Mouse (Mus musculus) kidney, embryonic 16.5 days (tissue): ENCODE measurements around the gene Olfr960. TPM values are rescaled to one million over a fixed set of nuclear protein-coding genes. Genes with fewer than 3 reads are reported as not detected.

Experiments used
- ATAC-seq: fragments of 200-750 bp; cut with Nextera tagmentation; 2 replicates; pipeline ENCODE4 v1.8.0; 2017; ENCODE audit warnings: moderate TSS enrichment; ENCODE audit not compliant: low FRiP score, low TSS enrichment
- H3K27ac ChIP-seq: fragments of 300-500 bp; sonication (generic); 2 replicates; pipeline ENCODE4 v1.5.1; 2014; ENCODE audit warnings: low read length
- H3K27me3 ChIP-seq: fragments of 300-500 bp; sonication (generic); 2 replicates; pipeline ENCODE4 v1.6.1; 2014; ENCODE audit warnings: low read length, control low read depth, mixed read lengths; ENCODE audit not compliant: insufficient read depth
- H3K36me3 ChIP-seq: fragments of 300-500 bp; sonication (generic); 2 replicates; pipeline ENCODE4 v1.6.1; 2014; ENCODE audit warnings: low read length, control low read depth, mixed read lengths; ENCODE audit not compliant: insufficient read depth
- H3K4me1 ChIP-seq: fragments of 300-500 bp; sonication (generic); 2 replicates; pipeline ENCODE4 v1.6.1; 2014; ENCODE audit warnings: low read length, control low read depth, mixed read lengths; ENCODE audit not compliant: insufficient read depth
- H3K4me2 ChIP-seq: fragments of 300-500 bp; sonication (generic); replicated peaks from 2 replicates; pipeline ENCODE4 v1.6.1; 2014; ENCODE audit warnings: low read depth, low read length
- H3K4me3 ChIP-seq: fragments of 300-500 bp; sonication (generic); 2 replicates; pipeline ENCODE4 v1.5.1; 2014; ENCODE audit warnings: mild to moderate bottlenecking, low read length
- H3K9ac ChIP-seq: fragments of 300-500 bp; sonication (generic); replicated peaks from 2 replicates; pipeline ENCODE4 v1.6.1; 2014; ENCODE audit warnings: low read length
- H3K9me3 ChIP-seq: fragments of 300-500 bp; sonication (generic); 2 replicates; pipeline ENCODE4 v1.6.1; 2016; ENCODE audit warnings: low read length, control low read depth
- WGBS: fragments of 180-500 bp; shearing (Covaris S2); extraction: QIAGEN DNeasy Blood & Tissue Kit; methylation state at CpG from one replicate; pipeline ENCODE4 v1.1.7; 2014; 5-methylcytosine and 5-hydroxymethylcytosine counted together
- polyA plus RNA-seq: library from polyadenylated mRNA; unstranded; fragments of >200 nt; fragmentation: Nextera tagmentation; extraction: Ambion mirVana; gene quantifications from 2 replicates; pipeline ENCODE4 v1.2.1, GENCODE M21; 2015

Olfr960 gene
- polyA plus RNA-seq = not detected in 2 replicates

DNA sequence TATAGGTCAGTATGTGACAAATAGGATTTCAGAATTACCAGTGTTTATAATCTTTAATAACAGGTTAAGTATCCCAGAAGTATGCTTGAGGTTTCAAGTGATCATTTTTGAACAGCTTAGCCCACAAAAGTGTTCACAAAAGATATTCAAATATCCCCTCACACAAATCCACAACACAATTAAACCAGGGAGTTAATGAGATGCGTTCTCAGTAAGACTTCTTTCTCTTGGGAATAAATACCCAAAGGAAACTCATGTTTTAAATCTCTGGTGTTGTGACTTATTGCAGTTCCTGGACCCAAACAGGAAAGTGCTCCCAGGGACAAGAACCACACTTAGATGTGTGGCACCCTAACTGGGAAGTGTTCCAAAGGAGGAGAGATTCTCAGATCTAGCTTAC, at the start of gene Olfr960:
TSS of gene Olfr960 (plus strand) at position 301 of the 400 bp plus-strand sequence.
- 80% methylated on average over 1 of the region's 1 CpGs for WGBS
- Histone ChIP-seq H3K4me1 (no peaks in the 10 kb centered on the region), H3K4me3 (no peak within 1 kb of the TSS), H3K27ac (no peak within 1 kb of the TSS), H3K9me3 (no peaks in the 10 kb centered on the region), H3K4me2 (no peak within 1 kb of the TSS), H3K9ac (no peak within 1 kb of the TSS), H3K36me3 (no peaks in the 10 kb centered on the region), H3K27me3 (no peaks in the 10 kb centered on the region)
- ATAC-seq = no peak

DNA sequence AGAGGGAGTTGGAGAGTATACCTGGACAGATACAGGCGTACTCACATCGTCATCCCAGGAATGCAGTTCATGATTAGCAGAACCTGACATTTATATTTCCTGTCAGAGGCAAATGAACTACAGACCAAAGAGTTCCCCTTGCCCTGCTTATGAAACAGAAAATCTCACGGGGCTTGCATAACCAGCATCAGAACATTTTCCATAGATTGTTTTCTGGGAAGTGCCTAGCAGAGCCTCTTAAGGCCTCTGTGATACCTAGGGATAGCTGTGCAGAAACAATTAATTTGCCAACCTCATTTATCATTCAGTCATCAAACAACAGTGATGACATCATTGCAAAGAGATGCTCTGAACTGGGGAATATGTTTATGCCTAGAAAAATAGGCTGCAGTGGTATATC, 45.7 kb upstream of the Olfr960 start, which contains the start of gene Olfr959:
TSS of gene Olfr959 (minus strand) at position 101 of the 400 bp plus-strand sequence.
- H3K4me1 ChIP-seq = no peaks in the 10 kb centered on the region
- H3K27ac ChIP-seq = no peak within 1 kb of the TSS
- no peak within 1 kb of the TSS for H3K4me3 ChIP-seq
- 84% methylated on average over 3 of the region's 3 CpGs for WGBS
- H3K9me3 ChIP-seq = no peaks in the 10 kb centered on the region
- no peak for ATAC-seq
- H3K27me3 ChIP-seq = no peaks in the 10 kb centered on the region
- H3K4me2 ChIP-seq = no peak within 1 kb of the TSS
- no peak within 1 kb of the TSS for H3K9ac ChIP-seq
- H3K36me3 ChIP-seq = no peaks in the 10 kb centered on the region

DNA sequence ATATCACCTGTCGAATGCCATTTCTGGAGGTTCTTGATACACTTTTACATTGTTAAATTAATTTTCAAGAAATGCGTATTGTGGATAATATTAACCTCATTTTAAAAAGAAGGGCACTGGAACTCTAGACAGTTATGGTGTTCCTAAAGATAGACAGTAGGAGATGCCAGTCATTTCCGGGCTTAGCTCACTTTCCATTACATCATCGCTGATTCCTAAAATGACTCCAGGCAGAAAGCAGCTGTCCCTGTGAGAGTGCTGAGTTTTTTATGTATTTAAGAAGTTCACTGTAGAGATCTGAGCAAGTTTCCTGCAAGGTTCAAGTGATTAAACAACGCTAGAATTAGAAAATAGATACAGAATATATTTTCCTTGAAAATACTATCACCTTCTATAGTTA, 44.1 kb upstream of the Olfr960 start:
- no peaks in the 10 kb centered on the region for H3K9me3 ChIP-seq
- H3K9ac ChIP-seq = no peak overlapping the region
- no peak overlapping the region for H3K27ac ChIP-seq
- no peak overlapping the region for H3K4me2 ChIP-seq
- no peak overlapping the region for H3K4me3 ChIP-seq
- no peak for ATAC-seq
- no peaks in the 10 kb centered on the region for H3K36me3 ChIP-seq
- no peaks in the 10 kb centered on the region for H3K27me3 ChIP-seq
- no peaks in the 10 kb centered on the region for H3K4me1 ChIP-seq
- WGBS = 84% methylated on average over 5 of the region's 5 CpGs

DNA sequence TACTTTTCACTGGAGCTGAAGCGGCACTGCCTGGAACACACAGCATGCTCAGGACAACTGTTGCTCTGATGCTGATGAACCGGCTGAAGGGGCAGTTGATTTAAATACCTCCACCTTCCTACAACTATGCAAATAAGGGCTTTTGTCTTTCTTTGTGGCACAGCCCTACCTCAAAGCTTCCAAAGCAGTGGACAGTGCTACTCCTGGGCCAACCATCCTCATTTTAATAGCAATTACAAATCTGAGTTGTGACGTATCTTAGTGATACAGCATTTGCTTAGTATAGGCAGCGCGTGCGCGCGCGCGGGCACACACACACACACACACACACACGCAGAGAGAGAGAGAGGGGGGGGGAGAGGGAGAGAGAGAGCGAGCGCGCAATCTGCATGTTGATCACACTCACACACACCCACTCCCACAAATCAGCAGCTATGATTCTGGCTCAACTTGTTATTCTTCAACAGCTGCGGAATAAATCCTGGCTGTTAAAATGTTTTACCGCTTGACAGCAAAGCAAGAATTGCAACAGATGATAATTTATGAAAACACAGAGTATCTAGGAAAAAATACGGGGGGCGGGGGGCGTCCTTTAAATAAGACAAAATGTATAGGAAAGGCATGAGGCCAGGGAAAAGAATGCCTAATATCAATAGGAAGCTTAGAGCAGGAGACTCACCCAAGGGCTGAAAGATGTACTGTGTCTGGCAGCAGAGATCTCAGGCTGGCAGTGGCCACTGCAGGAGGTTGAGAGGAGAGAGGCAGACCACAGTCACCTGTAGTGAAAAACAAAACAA, 18.4 kb upstream of the Olfr960 start:
- Histone ChIP-seq H3K4me1 (peaks cover 12% of the 10 kb centered on the region; the same call in 1 of the 2 replicates), H3K9me3 (no peaks in the 10 kb centered on the region), H3K36me3 (no peaks in the 10 kb centered on the region), H3K4me2 (peak overlapping the region; percentile 88), H3K27me3 (peaks cover 7% of the 10 kb centered on the region; the same call in 1 of the 2 replicates), H3K4me3 (peak overlapping the region; percentile 52), H3K27ac (no peak overlapping the region), H3K9ac (peak overlapping the region; percentile 50; the same call in 1 of the 2 replicates)
- WGBS = under 1% methylated on average over 19 of the region's 19 CpGs
- ATAC-seq = peak; percentile 89

DNA sequence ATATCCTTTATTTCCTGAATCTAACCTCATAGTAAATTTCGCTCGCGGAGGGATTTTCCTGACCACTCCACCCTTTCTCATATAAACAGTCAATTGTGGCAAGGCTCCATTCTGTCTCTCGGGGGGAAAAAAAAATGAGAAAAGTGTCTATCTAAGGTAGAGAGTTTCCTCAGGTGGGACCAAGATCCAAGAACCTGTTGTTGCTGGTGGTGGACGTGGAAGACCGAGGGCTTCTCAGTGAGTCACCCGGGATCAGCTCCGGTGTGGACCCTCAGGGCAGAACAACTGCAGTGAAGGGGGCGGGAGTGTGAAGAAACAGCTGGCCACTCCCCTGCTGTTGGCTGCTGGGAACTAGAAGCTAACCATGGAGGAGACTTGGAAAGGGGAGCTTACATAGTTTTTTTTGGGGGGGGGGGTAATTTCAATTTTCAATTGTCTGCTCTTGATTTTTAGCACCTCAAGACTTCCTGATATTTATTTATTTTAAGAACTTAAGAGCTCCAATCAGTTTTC, 17.8 kb upstream of the Olfr960 start:
- H3K9me3 ChIP-seq = no peaks in the 10 kb centered on the region
- 1% methylated on average over 9 of the region's 9 CpGs for WGBS
- no peaks in the 10 kb centered on the region for H3K36me3 ChIP-seq
- H3K27ac ChIP-seq = no peak overlapping the region
- ATAC-seq = peak; percentile 85
- peak overlapping the region; percentile 88 for H3K4me2 ChIP-seq
- H3K9ac ChIP-seq = peak overlapping the region; percentile 50; the same call in 1 of the 2 replicates
- peak overlapping the region; percentile 52 for H3K4me3 ChIP-seq
- H3K27me3 ChIP-seq = peaks cover 7% of the 10 kb centered on the region; the same call in 1 of the 2 replicates
- H3K4me1 ChIP-seq = peaks cover 12% of the 10 kb centered on the region; the same call in 1 of the 2 replicates

DNA sequence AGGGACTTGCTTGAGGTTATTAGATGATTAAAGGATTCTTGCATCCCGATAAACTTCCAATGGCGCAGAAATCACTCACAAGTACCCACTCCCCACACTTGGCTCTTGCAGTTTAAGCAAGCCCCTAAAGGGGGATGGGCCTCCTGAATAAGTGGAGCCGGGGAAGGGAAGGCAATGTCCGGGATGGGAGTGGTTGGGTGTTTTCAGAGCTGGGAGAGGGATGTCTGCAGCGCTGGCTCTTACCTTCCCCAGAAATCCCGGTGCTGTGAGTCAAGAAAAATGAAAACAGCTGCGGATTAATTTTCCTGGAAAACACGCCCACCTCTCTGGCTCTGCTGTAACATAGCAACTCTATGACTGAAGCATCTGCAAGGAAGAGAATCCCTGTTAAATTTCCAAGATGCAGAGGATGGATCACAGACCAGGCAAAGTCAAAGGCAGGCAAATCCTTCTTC, 17.1 kb upstream of the Olfr960 start, which contains the start of gene AW551984:
TSS of gene AW551984 (minus strand) at position 405 of the 455 bp plus-strand sequence.
- Histone ChIP-seq H3K36me3 (no peaks in the 10 kb centered on the region), H3K4me2 (peak within 1 kb of the TSS; percentile 88), H3K9ac (peak within 1 kb of the TSS; percentile 63), H3K4me1 (peaks cover 12% of the 10 kb centered on the region; the same call in 1 of the 2 replicates), H3K27ac (no peak within 1 kb of the TSS), H3K27me3 (peaks cover 7% of the 10 kb centered on the region; the same call in 1 of the 2 replicates), H3K9me3 (no peaks in the 10 kb centered on the region), H3K4me3 (peak within 1 kb of the TSS; percentile 52)
- ATAC-seq = peak; percentile 65
- WGBS = under 1% methylated on average over 8 of the region's 8 CpGs

DNA sequence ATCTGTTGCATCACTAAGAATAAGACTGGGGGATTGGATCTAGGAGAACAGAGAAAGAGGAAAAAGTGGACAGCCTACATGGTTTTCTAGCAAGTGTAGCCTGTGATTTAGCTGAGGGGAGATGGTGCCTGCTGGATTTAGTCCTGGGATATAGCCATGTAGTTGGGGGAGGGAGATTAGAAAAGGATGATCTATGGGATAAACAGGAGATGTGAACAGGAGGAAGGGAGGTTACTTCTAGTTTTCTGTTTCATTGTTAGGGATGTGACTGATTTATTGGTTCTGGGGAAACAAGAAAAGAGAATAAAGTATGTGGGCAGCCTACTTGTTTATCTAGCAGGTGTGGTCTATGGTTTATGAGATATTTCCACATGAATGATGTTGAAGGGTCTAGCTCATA, 12.7 kb upstream of the Olfr960 start:
- no peak overlapping the region for H3K27ac ChIP-seq
- H3K9ac ChIP-seq = no peak overlapping the region
- no peak for ATAC-seq
- no peaks in the 10 kb centered on the region for H3K36me3 ChIP-seq
- no peak overlapping the region for H3K4me2 ChIP-seq
- no peak overlapping the region for H3K4me3 ChIP-seq
- H3K27me3 ChIP-seq = peaks cover 4% of the 10 kb centered on the region; the same call in 1 of the 2 replicates
- peaks cover 6% of the 10 kb centered on the region; the same call in 1 of the 2 replicates for H3K4me1 ChIP-seq
- no peaks in the 10 kb centered on the region for H3K9me3 ChIP-seq

DNA sequence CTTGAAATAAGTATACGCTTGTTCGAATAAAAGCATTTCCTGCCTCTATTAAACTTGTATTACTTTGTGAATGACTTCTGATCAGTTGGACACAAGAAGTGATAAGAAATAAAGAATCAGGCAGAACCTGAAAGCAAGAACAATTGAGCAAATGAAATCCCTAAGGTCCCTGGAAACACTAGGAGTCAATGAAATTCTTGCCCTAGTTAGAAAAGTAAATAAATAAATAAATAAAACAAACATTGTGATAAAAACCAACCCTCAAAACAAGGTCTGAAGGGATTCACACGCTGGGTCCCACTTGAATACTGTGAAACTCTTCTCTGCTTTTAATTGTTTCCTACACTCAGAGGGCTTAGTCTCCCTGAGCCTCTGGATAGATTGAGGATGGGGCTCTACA, 10.8 kb upstream of the Olfr960 start, which contains the start of gene Olfr148:
TSS of gene Olfr148 (plus strand) at position 301 of the 400 bp plus-strand sequence.
- Histone ChIP-seq H3K4me1 (no peaks in the 10 kb centered on the region), H3K36me3 (no peaks in the 10 kb centered on the region), H3K27me3 (no peaks in the 10 kb centered on the region), H3K4me2 (no peak within 1 kb of the TSS), H3K4me3 (no peak within 1 kb of the TSS), H3K9ac (no peak within 1 kb of the TSS), H3K27ac (no peak within 1 kb of the TSS), H3K9me3 (no peaks in the 10 kb centered on the region)
- no peak for ATAC-seq
- WGBS = 78% methylated on average over 3 of the region's 3 CpGs

DNA sequence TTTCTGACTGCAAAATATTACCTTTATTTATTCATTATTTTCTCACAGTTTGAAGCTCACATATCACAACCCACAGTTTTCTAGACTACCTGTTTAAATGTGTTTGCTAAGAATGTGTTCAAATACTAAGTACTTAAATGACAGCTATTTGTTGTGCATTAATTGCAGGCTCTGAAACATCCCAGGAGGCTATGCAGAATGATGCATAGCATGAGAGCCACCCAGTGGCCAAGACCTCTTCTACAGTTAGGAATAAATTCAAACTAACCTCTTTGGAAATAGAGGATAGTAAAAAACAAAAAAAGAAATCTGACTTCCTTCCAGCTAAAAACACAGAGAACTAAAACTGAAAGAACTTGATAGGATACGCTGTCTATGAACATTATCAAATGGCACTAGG, 9.2 kb upstream of the Olfr960 start:
- Histone ChIP-seq H3K4me1 (no peaks in the 10 kb centered on the region), H3K9ac (no peak overlapping the region), H3K27ac (no peak overlapping the region), H3K4me3 (no peak overlapping the region), H3K36me3 (no peaks in the 10 kb centered on the region), H3K4me2 (no peak overlapping the region), H3K27me3 (no peaks in the 10 kb centered on the region), H3K9me3 (no peaks in the 10 kb centered on the region)
- ATAC-seq = no peak
- WGBS = 60% methylated on average over 1 of the region's 1 CpGs

DNA sequence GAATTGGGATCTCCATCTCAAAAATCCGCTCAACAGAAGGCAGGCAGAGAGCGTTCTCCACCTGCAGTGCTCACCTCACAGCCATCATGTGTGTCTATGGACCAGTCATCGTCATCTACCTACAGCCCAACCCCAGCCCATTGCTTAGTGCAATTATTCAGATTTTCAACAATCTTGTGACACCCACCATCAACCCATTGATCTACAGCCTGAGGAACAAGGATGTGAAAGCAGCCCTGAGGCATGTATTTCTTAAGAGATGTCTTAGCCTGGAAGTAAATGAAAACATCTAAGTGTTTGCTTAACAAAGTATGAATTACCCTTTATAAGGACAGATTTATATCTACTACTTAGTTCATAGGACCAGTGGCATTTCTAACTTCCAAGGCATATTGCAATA, 2.6 kb downstream of the Olfr960 start:
- no peak for ATAC-seq
- no peaks in the 10 kb centered on the region for H3K36me3 ChIP-seq
- no peak overlapping the region for H3K9ac ChIP-seq
- no peak overlapping the region for H3K4me2 ChIP-seq
- no peaks in the 10 kb centered on the region for H3K9me3 ChIP-seq
- no peak overlapping the region for H3K4me3 ChIP-seq
- 85% methylated on average over 3 of the region's 3 CpGs for WGBS
- no peaks in the 10 kb centered on the region for H3K27me3 ChIP-seq
- H3K4me1 ChIP-seq = no peaks in the 10 kb centered on the region
- H3K27ac ChIP-seq = no peak overlapping the region
